Mouse (Mus musculus): ENCODE measurements at regions not wholly inside any gene's neighbourhood (a gene's known extent, or its start where the extent isn't known, plus 50 kb on each side); places are given as distances from the start of the nearest gene placed in this dataset.

GRCm38 (mm10) chr12:25168213-25168545, 71.2 kb upstream of the Id2 start:
- Histone ChIP-seq H3K4me1 (ENCODE audit: control insufficient read depth, insufficient read depth, low read length) (no peaks in the 10 kb centered on the region), H3K4me3 (ENCODE audit: low read depth, low read length) (no peak overlapping the region), H3K36me3 (ENCODE audit: control insufficient read depth, insufficient read depth, low read length) (no peaks in the 10 kb centered on the region), H3K27ac (replicated peaks; ENCODE audit: low read depth, low read length) (no peak overlapping the region), H3K9me3 (ENCODE audit: control insufficient read depth, low read length) (no peaks in the 10 kb centered on the region), H3K4me2 (ENCODE audit: low read depth, low read length) (no peak overlapping the region), H3K27me3 (replicated peaks; ENCODE audit: control insufficient read depth, insufficient read depth, low read length) (no peaks in the 10 kb centered on the region), H3K9ac (ENCODE audit: low read depth, low read length) (no peak overlapping the region)
- ATAC-seq (ENCODE audit: low read depth) (no peak), DNase-seq (ENCODE audit: low spot score) (no peak)
- 80% methylated on average over 5 of the region's 5 CpGs for WGBS

DNA sequence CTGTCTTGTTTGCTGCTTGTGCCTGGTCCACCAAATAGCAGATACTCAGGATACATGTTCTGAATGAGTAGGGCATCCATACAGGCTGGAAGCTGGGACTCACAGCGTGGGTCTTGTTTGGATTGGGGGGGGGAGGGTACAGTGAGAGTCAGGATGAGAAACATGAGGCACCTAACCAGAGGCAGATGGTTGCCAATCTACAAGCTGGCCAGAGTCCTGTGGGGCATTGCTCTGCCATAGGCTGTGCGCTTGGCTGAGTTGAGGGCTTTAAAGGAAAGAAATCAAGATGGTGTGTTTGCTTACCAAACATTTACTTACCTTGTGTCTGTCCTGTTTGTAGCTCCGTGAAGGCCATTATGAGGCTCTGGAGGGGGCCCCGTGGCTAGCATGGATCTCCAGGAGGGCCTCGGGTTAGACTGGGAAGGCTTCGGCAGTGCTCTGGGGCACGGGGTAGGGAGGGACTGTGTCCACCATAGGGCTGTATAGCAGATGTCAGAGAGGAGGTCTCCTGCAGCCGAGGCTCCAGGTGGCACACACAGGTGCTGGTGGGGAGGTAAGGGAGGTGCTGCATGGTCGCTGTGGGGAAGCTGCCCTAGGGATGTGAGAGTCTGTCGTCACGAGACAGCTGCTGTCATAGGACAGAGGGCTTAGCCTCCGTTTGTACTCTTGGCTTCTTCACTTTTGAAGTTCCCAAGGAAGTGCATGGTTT, 70.7 kb upstream of the Id2 start:
- no peak for DNase-seq (ENCODE audit: low spot score)
- H3K36me3 ChIP-seq (ENCODE audit: control insufficient read depth, insufficient read depth, low read length): no peaks in the 10 kb centered on the region
- ATAC-seq (ENCODE audit: low read depth): no peak
- H3K9ac ChIP-seq (ENCODE audit: low read depth, low read length): no peak overlapping the region
- no peaks in the 10 kb centered on the region for H3K27me3 ChIP-seq (replicated peaks; ENCODE audit: control insufficient read depth, insufficient read depth, low read length)
- no peak overlapping the region for H3K4me2 ChIP-seq (ENCODE audit: low read depth, low read length)
- no peaks in the 10 kb centered on the region for H3K9me3 ChIP-seq (ENCODE audit: control insufficient read depth, low read length)
- no peaks in the 10 kb centered on the region for H3K4me1 ChIP-seq (ENCODE audit: control insufficient read depth, insufficient read depth, low read length)
- no peak overlapping the region for H3K27ac ChIP-seq (replicated peaks; ENCODE audit: low read depth, low read length)
- H3K4me3 ChIP-seq (ENCODE audit: low read depth, low read length): no peak overlapping the region
- WGBS: 53% methylated on average over 12 of the region's 12 CpGs

DNA sequence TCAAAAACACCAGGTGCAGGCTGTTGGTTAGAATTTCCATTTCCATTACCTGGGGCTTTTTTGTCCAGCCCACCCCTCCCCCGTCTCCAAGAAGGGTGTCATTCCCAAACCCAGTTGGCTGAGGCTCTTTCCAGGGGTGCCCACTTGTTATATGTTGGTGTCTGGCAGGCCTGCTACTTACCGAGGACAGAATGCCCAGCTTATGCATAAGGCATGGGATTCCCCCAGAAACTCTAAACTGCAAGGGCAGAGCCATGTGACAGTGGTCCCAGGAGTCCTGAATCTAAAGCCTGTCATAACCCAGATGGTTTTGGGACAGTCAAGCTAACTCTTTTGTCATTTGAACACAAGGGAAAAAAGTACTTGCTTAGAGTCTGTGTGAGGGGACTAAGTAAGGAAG, 69.6 kb upstream of the Id2 start:
- Histone ChIP-seq H3K4me3 (ENCODE audit: low read depth, low read length) (no peak overlapping the region), H3K9ac (ENCODE audit: low read depth, low read length) (no peak overlapping the region), H3K36me3 (ENCODE audit: control insufficient read depth, insufficient read depth, low read length) (no peaks in the 10 kb centered on the region), H3K9me3 (ENCODE audit: control insufficient read depth, low read length) (no peaks in the 10 kb centered on the region), H3K4me1 (ENCODE audit: control insufficient read depth, insufficient read depth, low read length) (no peaks in the 10 kb centered on the region), H3K27me3 (replicated peaks; ENCODE audit: control insufficient read depth, insufficient read depth, low read length) (no peaks in the 10 kb centered on the region), H3K27ac (replicated peaks; ENCODE audit: low read depth, low read length) (no peak overlapping the region), H3K4me2 (ENCODE audit: low read depth, low read length) (no peak overlapping the region)
- ATAC-seq (ENCODE audit: low read depth) (no peak), DNase-seq (ENCODE audit: low spot score) (no peak)
- 51% methylated on average over 2 of the region's 2 CpGs for WGBS

DNA sequence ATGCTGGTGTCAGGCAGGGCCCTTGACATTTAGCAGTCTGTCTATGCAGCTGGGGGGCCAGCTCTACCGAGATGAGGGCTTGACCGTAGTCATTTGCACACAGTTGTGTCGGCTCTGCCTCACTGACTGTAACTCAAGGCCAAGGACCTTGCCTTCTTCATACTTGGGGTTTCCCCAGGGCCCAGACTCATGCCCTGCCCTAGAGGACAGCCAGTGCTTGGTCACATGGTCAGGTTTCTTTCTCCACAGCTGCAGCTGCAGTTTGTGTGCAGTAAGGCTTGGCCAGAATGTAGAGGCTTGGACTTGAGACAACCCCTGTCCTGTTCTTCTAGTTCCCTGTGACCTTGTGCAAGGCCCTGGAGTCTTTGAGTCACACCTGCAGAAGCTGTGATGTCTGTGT, 68.7 kb upstream of the Id2 start:
- ATAC-seq (ENCODE audit: low read depth) (no peak), DNase-seq (ENCODE audit: low spot score) (no peak)
- H3K4me1 ChIP-seq (ENCODE audit: control insufficient read depth, insufficient read depth, low read length): no peaks in the 10 kb centered on the region
- H3K27me3 ChIP-seq (replicated peaks; ENCODE audit: control insufficient read depth, insufficient read depth, low read length): no peaks in the 10 kb centered on the region
- no peak overlapping the region for H3K4me3 ChIP-seq (ENCODE audit: low read depth, low read length)
- H3K4me2 ChIP-seq (ENCODE audit: low read depth, low read length): no peak overlapping the region
- H3K9me3 ChIP-seq (ENCODE audit: control insufficient read depth, low read length): no peaks in the 10 kb centered on the region
- 78% methylated on average over 3 of the region's 3 CpGs for WGBS
- no peak overlapping the region for H3K9ac ChIP-seq (ENCODE audit: low read depth, low read length)
- H3K36me3 ChIP-seq (ENCODE audit: control insufficient read depth, insufficient read depth, low read length): no peaks in the 10 kb centered on the region
- H3K27ac ChIP-seq (replicated peaks; ENCODE audit: low read depth, low read length): no peak overlapping the region

GRCm38 (mm10) chr12:25164724-25165123, 67.8 kb upstream of the Id2 start:
- no peak overlapping the region for H3K4me2 ChIP-seq (ENCODE audit: low read depth, low read length)
- no peaks in the 10 kb centered on the region for H3K9me3 ChIP-seq (ENCODE audit: control insufficient read depth, low read length)
- ATAC-seq (ENCODE audit: low read depth) (no peak), DNase-seq (ENCODE audit: low spot score) (no peak)
- H3K36me3 ChIP-seq (ENCODE audit: control insufficient read depth, insufficient read depth, low read length): no peaks in the 10 kb centered on the region
- H3K4me3 ChIP-seq (ENCODE audit: low read depth, low read length): no peak overlapping the region
- no peak overlapping the region for H3K9ac ChIP-seq (ENCODE audit: low read depth, low read length)
- no peaks in the 10 kb centered on the region for H3K4me1 ChIP-seq (ENCODE audit: control insufficient read depth, insufficient read depth, low read length)
- WGBS: 67% methylated on average over 1 of the region's 1 CpGs
- no peaks in the 10 kb centered on the region for H3K27me3 ChIP-seq (replicated peaks; ENCODE audit: control insufficient read depth, insufficient read depth, low read length)
- no peak overlapping the region for H3K27ac ChIP-seq (replicated peaks; ENCODE audit: low read depth, low read length)

DNA sequence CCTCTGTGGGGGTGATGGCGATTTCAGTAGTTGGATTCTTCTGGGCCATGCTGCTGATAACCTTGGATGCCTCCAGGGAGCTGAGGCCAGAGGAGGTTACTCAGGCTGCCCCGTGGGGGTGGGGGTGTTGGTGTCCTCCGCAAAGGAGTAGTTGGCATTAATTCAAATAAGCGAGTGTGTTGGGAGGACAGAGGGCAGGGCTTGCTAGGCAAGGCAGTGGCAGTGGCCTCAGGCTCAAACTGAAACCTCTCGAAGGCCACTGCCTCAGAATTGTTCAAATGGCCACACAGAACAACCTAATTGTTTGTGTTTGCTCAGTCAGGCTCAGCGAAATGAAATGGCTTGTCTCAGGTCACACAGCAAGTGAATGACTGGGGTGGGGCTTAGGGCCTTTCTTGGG, 66.6 kb upstream of the Id2 start:
- Histone ChIP-seq H3K27me3 (replicated peaks; ENCODE audit: control insufficient read depth, insufficient read depth, low read length) (no peaks in the 10 kb centered on the region), H3K4me3 (ENCODE audit: low read depth, low read length) (no peak overlapping the region), H3K36me3 (ENCODE audit: control insufficient read depth, insufficient read depth, low read length) (no peaks in the 10 kb centered on the region), H3K27ac (replicated peaks; ENCODE audit: low read depth, low read length) (no peak overlapping the region), H3K9me3 (ENCODE audit: control insufficient read depth, low read length) (no peaks in the 10 kb centered on the region), H3K9ac (ENCODE audit: low read depth, low read length) (no peak overlapping the region), H3K4me1 (ENCODE audit: control insufficient read depth, insufficient read depth, low read length) (no peaks in the 10 kb centered on the region), H3K4me2 (ENCODE audit: low read depth, low read length) (no peak overlapping the region)
- no peak for ATAC-seq (ENCODE audit: low read depth)
- no peak for DNase-seq (ENCODE audit: low spot score)
- WGBS: 27% methylated on average over 6 of the region's 6 CpGs

DNA sequence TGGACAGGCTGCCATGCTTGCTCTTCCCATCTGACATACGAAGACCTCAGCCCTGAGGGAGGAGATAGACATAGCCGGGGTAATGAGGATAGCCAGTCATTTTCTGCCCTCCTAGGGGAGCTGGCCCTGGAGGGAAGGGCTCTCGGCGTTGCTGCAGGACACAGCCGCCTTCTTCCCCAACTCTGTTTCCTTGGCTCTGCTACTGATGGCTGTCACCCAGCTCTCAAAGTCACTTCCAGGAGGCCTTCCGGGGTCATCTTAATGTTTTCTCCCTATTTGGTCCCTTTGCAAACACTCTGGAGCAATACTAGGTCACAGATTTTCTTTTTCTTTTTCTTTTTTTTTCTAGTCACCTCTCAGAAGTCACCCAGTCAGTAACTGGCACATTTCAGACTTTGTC, 65.9 kb upstream of the Id2 start:
- Histone ChIP-seq H3K4me3 (ENCODE audit: low read depth, low read length) (no peak overlapping the region), H3K9me3 (ENCODE audit: control insufficient read depth, low read length) (no peaks in the 10 kb centered on the region), H3K4me1 (ENCODE audit: control insufficient read depth, insufficient read depth, low read length) (no peaks in the 10 kb centered on the region), H3K4me2 (ENCODE audit: low read depth, low read length) (no peak overlapping the region), H3K9ac (ENCODE audit: low read depth, low read length) (no peak overlapping the region), H3K27ac (replicated peaks; ENCODE audit: low read depth, low read length) (no peak overlapping the region), H3K27me3 (replicated peaks; ENCODE audit: control insufficient read depth, insufficient read depth, low read length) (no peaks in the 10 kb centered on the region), H3K36me3 (ENCODE audit: control insufficient read depth, insufficient read depth, low read length) (no peaks in the 10 kb centered on the region)
- DNase-seq (ENCODE audit: low spot score): no peak
- ATAC-seq (ENCODE audit: low read depth): no peak
- 54% methylated on average over 6 of the region's 6 CpGs for WGBS

GRCm38 (mm10) chr12:25161939-25162338, 65.0 kb upstream of the Id2 start:
- Histone ChIP-seq H3K9ac (ENCODE audit: low read depth, low read length) (no peak overlapping the region), H3K36me3 (ENCODE audit: control insufficient read depth, insufficient read depth, low read length) (no peaks in the 10 kb centered on the region), H3K4me1 (ENCODE audit: control insufficient read depth, insufficient read depth, low read length) (no peaks in the 10 kb centered on the region), H3K9me3 (ENCODE audit: control insufficient read depth, low read length) (no peaks in the 10 kb centered on the region), H3K27ac (replicated peaks; ENCODE audit: low read depth, low read length) (no peak overlapping the region), H3K4me3 (ENCODE audit: low read depth, low read length) (no peak overlapping the region), H3K4me2 (ENCODE audit: low read depth, low read length) (no peak overlapping the region), H3K27me3 (replicated peaks; ENCODE audit: control insufficient read depth, insufficient read depth, low read length) (no peaks in the 10 kb centered on the region)
- DNase-seq (ENCODE audit: low spot score) (no peak), ATAC-seq (ENCODE audit: low read depth) (no peak)
- WGBS: 75% methylated on average over 6 of the region's 6 CpGs

- H3K9ac ChIP-seq (ENCODE audit: low read depth, low read length): no peak overlapping the region
- H3K36me3 ChIP-seq (ENCODE audit: control insufficient read depth, insufficient read depth, low read length): no peaks in the 10 kb centered on the region
- ATAC-seq (ENCODE audit: low read depth) (no peak), DNase-seq (ENCODE audit: low spot score) (no peak)
- H3K4me3 ChIP-seq (ENCODE audit: low read depth, low read length): no peak overlapping the region
- WGBS: 75% methylated on average over 15 of the region's 15 CpGs
- no peaks in the 10 kb centered on the region for H3K27me3 ChIP-seq (replicated peaks; ENCODE audit: control insufficient read depth, insufficient read depth, low read length)
- no peak overlapping the region for H3K4me2 ChIP-seq (ENCODE audit: low read depth, low read length)
- no peak overlapping the region for H3K27ac ChIP-seq (replicated peaks; ENCODE audit: low read depth, low read length)
- H3K4me1 ChIP-seq (ENCODE audit: control insufficient read depth, insufficient read depth, low read length): no peaks in the 10 kb centered on the region
- H3K9me3 ChIP-seq (ENCODE audit: control insufficient read depth, low read length): no peaks in the 10 kb centered on the region
These were observed 64.3 kb upstream of the Id2 start for GRCm38 (mm10) chr12:25160990-25161843.

Measured in embryonic facial prominence, embryonic 14.5 days (tissue).